Mouse (Mus musculus): ENCODE results near the gene Clk2.
A peak's percentile ranks its signal among the peaks of the same experiment; 100 is the strongest.

The Clk2 gene

DNA sequence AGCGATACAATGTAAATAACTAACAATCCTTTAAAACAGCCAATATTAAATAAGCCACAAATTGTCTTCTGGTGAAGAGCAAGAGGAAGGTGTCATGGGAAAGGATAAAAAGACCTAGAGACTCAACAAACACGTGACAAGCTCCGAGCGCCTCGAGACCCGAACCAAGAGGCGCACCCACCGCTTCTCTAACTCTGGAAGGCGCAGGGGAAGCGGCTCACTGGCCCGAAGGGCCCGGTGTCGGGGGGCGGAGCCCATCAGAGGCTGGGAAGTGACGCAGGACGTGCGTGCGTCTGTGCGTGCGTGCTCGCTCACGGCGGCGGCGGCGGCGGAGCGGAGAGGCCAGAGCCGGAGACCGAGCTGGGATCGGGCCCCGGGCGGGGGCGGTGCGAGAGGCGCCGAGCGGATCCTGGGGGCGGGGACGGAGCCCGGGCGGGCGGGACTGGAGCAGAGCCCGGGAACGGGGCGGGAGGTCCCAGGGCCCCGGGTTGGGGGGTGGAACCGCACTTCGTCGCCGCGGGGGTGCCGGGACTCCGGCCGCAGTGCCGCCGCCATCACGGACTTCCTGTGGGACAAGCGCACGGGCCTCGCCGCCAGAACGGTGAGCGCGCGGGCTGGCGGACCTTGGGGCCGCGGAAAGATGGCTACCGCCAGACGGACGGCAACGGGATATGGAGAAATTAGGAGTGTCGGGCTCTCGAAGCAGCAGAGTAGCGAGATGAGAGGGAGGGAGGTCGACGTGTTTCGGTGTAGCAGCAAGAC, at the start of gene Clk2:
Gene Clk2 (plus strand): TSS at position 290 of the 762 bp plus-strand sequence.
- DNase-seq (ENCODE audit: low read depth): peak; percentile 66

DNA sequence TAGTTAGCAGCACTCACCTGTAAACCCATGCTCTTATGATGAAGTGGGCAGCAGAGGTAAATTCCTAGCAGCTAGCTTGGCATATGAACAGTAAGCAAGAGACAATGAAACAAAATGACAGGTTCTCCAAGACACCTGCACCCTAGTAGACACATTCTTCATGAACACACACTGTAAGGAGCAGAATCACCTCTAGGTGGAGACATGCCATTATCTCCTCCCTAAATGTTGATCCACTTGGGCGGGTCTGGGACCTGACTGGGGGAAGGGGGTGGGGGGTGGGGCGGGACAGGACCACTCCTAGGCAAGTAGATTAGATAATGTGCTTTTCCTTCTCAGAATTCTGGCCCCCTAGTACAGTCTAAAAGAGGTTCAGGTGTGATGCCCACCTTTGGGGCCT, 49.1 kb upstream of the Clk2 start:
- DNase-seq (ENCODE audit: low read depth): no peak

DNA sequence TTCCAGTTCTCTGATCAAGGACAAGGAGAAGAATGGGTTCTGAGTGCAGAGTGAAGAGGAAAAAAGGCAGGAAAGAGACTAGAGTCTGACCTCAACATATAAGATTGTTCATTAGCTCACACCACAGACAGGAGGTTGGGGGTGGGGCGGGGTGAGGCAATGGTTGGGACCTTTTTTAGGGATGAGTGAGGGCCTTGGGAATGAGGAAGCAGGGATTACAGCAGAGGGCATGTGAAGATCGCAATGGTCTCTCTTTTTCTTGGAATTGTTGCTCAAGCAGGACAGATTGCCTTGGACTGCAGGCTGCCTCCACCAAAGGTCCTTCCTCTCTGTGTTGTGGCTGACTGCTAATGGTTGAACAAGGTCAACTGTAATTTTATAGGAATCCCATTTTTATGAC, 41.3 kb upstream of the Clk2 start:
- no peak for DNase-seq (ENCODE audit: low read depth)

DNA sequence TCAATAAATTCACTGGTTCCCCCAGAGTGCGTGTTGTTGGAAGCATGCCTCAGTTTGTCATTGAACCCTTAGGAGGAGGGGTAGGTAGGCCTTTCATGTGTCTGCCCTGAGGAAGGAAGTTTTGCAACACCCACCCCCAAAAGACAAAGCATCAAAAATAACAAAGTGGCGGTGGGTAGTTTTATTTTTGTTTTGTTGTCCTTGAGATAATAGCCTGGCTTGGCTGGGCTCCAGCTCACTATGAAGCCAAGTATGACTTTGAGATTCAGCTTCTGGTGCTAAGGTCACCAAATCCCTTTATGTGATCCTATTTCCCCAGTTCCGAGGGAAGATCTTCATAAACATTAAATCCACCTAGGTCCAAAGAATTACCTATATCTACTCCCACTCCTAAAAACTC, 40.4 kb upstream of the Clk2 start:
- no peak for DNase-seq (ENCODE audit: low read depth)

DNA sequence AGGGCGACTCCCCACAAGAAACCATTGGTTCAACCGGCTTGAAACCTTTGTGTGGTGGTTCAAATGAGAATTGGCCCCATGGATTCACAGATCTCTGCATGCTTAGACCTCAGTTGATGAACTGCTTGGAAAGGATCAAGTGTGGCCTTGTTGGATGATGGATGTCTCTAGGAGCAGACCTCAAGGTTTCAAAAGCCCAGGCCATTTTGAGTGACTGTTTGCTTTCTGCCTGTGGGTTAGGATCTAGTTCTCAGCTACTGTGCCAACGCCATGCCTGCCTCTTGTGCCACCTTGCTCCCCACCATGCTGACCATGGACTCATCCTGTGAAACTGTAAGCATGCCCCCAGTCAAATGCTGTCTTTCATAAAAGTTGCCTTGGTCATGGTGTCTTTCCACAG, 38.6 kb upstream of the Clk2 start:
- DNase-seq (ENCODE audit: low read depth): no peak

GRCm38 (mm10) chr3:89129908-89130307, 34.7 kb upstream of the Clk2 start:
- DNase-seq (ENCODE audit: low read depth): no peak

GRCm38 (mm10) chr3:89131816-89132215, 32.8 kb upstream of the Clk2 start:
- DNase-seq (ENCODE audit: low read depth): no peak

DNA sequence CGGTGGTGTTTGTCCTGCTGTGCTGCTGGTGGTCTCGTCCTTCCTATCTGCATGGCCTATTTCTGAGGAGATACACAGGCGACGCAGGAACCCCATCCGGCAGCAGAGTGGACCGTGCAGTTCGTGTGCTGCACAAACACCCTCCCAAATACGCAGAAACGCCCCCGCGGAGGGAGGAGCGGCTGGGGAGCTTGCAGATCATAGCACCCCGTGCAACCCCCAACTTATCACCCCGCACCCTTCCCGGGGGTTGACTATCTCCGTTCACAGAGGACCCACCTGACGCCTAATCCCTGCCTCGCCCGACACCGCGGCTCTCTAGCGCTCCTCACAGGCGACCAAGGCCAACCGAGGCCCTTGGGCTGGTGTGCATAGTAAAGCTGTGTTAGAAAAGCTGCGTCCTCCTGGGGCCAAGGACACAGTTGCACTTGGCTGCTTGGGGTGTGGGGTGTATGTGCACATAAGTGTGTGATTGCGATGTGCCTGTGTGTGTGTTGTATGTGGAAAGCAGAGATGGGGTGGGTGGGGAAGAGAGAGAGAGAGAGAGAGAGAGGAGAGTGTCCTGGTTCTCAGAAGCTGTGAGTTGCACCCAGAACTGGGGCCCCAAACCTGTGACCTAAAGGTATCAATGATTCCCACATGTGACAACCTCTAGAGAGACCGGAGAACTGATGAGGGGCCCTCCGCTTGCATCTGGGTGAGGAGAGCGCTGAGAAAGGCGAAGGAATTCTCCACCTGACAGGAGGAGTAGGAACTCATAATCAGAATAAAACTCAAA, 32.1 kb upstream of the Clk2 start:
- DNase-seq (ENCODE audit: low read depth): no peak

GRCm38 (mm10) chr3:89133063-89133450, 31.5 kb upstream of the Clk2 start:
- DNase-seq (ENCODE audit: low read depth): no peak

DNA sequence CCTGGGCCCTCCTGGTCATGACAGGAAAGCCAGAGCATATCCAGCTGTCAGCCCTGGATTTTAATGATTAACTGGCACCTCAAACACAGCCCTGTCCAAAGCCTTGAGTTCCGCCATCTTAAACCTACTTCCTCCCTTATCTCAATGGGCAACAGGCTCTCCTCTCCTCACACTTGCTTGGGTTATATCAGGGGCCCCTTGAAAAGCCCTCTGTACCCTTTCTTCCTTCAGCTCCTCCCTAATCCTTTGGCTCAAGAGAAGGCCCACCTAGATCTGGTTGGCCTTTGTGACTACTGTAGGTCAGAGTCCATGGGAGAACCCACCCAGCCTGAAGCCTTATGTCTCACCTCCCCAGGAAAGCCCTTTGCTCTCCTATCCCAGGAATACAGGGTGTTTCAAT, 30.8 kb upstream of the Clk2 start:
- no peak for DNase-seq (ENCODE audit: low read depth)

- DNase-seq (ENCODE audit: low read depth): no peak
These were observed 28.6 kb upstream of the Clk2 start, which contains the start of gene Pklr for GRCm38 (mm10) chr3:89135958-89136357. Gene Pklr (plus strand): TSS chr3:89136142.

GRCm38 (mm10) chr3:89136365-89136764, 28.2 kb upstream of the Clk2 start:
- DNase-seq (ENCODE audit: low read depth): no peak

DNA sequence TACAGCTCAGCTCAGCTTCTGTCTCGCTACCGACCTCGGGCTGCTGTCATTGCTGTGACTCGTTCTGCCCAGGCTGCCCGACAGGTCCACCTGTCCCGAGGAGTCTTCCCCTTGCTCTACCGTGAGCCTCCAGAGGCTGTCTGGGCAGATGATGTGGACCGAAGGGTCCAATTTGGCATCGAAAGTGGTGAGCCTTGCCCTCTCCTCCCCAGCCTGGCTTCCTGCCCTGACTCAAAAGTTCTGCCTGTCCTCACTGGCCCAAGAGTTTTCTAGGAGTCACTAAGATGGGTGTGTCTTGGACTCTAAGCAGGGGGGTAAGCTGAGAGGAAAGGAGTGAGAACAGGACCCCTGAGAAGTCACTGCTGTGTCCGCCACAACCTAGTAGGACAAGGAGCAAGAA, 19.8 kb upstream of the Clk2 start:
- DNase-seq (ENCODE audit: low read depth): no peak

DNA sequence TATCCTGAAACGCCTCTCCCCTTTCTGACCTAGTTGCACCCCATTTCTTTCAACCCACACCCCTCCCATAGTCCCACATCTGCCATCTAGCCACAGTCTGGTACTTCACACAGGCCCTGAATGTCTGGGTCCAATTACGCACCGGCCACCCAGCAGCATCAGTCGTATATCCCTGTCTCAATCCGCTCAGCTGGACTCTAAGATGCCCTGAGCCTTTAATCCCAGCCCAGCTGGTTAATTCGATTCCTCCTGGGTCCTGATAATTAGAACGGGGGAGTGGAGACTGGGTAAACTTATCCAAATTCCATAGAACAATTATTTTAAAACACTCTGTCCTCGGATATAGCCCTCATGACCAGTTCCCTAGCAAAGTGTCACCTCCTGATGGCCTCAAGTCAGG, 19.0 kb upstream of the Clk2 start:
- no peak for DNase-seq (ENCODE audit: low read depth)

- DNase-seq (ENCODE audit: low read depth): no peak
These were observed 17.3 kb upstream of the Clk2 start for GRCm38 (mm10) chr3:89147101-89147978.

DNA sequence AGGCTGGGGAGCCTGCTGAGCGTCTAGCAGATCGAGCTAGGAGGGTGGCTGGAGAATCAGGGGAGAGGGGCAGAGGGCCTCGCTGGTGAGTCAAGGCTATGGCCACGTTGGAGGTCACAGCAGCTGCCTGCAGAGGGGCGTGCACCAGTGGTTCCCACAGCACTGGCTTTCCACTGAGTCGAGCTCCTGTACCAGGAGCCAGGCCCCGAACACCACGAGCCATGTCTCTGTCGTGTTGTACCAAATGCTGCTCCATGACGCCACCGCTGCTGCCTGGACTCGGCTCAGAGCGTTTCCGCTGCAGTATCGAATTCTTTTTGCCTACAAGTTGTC, 16.6 kb upstream of the Clk2 start:
- DNase-seq (ENCODE audit: low read depth): no peak

GRCm38 (mm10) chr3:89148567-89148966, 16.0 kb upstream of the Clk2 start:
- DNase-seq (ENCODE audit: low read depth): no peak

DNA sequence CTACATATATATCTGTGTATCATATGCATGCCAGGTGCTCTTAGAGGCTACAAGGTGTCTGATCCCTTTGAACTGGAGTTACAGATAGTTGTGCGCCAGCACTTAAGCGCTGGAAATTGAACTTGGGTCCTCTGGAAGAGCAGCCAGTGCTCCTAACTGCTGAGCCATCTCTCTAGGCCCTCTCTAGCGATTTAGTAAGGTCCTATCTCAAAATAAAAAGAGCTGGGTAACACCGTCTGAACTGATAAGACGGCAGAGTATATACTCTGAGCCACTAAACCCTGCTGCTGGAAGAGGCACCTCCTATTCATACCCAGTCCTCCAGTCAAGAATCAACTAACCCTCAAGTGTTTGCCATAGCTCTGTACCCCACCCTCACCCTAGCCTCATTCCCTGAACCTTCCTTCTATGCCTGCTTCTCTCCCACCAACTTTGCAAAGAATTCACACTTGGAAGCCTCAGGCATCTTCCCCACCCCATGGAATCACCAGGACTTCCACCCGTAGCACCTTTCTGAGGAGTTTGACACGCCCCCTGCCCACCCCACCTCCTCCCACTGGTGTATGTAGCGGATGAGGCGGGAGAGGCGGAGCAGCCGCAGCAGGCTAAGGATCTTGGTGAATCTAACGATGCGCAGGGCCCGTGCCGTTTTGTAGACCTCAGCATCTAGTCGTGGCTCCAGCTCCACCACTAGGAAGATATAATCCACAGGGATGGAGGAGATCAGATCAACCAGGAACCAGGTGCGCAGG, 12.3 kb upstream of the Clk2 start:
- DNase-seq (ENCODE audit: low read depth): no peak

DNA sequence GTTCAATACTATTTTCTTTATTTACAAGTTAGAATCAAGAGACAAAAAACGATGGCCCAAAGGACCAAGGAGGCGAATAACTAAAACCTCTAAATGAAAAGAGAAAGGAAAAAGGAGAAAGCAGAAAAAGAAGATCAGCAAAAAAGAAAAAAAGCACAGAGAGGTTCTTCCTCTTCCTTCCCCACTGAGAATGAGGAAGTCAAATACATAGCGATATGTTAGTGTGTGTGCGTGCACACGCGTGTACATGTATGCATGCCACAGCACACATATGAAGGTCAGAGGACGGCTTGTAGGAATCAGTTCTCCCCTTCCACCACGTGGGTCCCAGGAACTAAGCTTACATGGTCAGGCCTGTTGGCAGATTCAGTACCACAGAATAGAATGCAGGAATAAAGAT, 7.6 kb upstream of the Clk2 start:
- no peak for DNase-seq (ENCODE audit: low read depth)

GRCm38 (mm10) chr3:89158651-89159050, 5.9 kb upstream of the Clk2 start:
- no peak for DNase-seq (ENCODE audit: low read depth)

DNA sequence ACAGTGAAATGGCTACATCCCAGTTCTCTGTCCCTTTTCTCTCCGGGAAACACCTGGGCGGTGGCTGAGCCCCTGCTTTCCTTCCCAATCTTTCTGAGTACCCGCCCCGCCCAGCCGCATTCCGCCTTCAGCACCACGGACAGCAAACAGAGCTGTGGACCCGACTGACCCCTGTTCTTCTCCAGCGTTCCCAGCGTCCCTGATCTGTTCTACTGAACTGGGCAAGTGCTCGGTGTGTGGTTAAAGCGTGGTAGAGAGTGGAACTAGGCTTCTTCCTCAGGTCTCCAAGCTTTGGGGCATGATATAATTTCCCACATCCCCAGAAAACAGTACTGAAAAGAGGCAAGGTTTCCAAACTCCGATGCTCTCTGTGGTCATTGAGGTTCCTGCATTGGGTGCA, 5.4 kb upstream of the Clk2 start:
- no peak for DNase-seq (ENCODE audit: low read depth)

All from fibroblast of lung, adult 2 months (primary cell).